12 mouse cellular contexts compared by ENCODE assay signal in the genomic region with DNA sequence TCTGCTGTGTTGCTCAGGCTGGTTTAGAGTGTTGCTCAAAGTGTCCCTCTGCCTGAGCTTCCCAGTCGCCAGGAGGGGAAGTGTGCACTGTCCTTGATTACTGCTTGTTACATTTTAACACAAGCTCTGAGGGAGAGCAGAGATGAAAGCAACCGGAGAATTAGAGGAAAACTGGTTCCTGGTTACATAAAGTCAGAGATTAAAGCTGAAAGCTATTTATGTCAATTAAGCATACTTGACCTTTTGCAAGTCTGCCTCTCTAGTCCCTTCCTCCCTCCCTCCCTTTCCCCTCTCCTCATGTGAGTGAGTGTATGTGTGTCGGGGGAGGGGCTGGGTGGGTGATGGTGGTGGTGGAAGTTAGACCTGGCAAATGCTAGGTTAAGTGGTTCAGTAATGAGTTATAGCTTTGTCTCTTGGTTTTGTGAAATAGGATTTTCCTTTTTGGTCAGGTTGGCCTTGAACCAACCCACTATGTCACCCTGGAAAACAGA.
DNase-seq lines count a peak whose midpoint lies in the region; ATAC-seq lines count a peak whose summit lies in the region.
"Had no signal": no experiment of that assay in that cellular context is flagged by ENCODE, and none has a peak within 500 bp of the region (broad histone marks: within the 10 kb centered on the region; RNA-seq: fewer than 3 reads in every experiment).

No protein-coding gene starts in this region.

- 26% methylated on average over 3 of the region's 3 CpGs for WGBS in heart, embryonic 11.5 days (ENCODE audit: insufficient replicate concordance)
- 53% methylated on average over 3 of the region's 3 CpGs for WGBS in midbrain, embryonic 11.5 days
- WGBS in midbrain, embryonic 15.5 days = 42% methylated on average over 3 of the region's 3 CpGs
- 26% methylated on average over 3 of the region's 3 CpGs for WGBS in kidney, embryonic 16.5 days

- ATAC-seq in heart, embryonic 11.5 days (replicated peaks; ENCODE audit: insufficient number of reproducible peaks, low FRiP score, low TSS enrichment) = no peak
- no peak for ATAC-seq in midbrain, embryonic 11.5 days (ENCODE audit: low FRiP score)
- ATAC-seq in midbrain, embryonic 15.5 days (replicated peaks) = no peak
- ATAC-seq in kidney, embryonic 16.5 days (ENCODE audit: low FRiP score, low TSS enrichment) = peak; percentile 73
- ATAC-seq: forebrain, embryonic 13.5 days had no signal

- H3K27ac ChIP-seq in heart, embryonic 11.5 days (ENCODE audit: low read depth, low read length) = 0 out of 2 replicates have a peak overlapping the region, but pooled peaks have one; percentile 2
- no peak overlapping the region for H3K27ac ChIP-seq in midbrain, embryonic 11.5 days (ENCODE audit: low read depth, low read length)
- no peak overlapping the region for H3K27ac ChIP-seq in midbrain, embryonic 15.5 days
- 0 out of 2 replicates have a peak overlapping the region, but pooled peaks have one; percentile 17 for H3K27ac ChIP-seq in kidney, embryonic 16.5 days (ENCODE audit: low read length)
- H3K27ac ChIP-seq: forebrain, embryonic 13.5 days; midbrain, embryonic 12.5 days had no signal

- H3K36me3 ChIP-seq in heart, embryonic 11.5 days (ENCODE audit: control insufficient read depth, insufficient read depth, low read length) = no peaks in the 10 kb centered on the region
- no peaks in the 10 kb centered on the region for H3K36me3 ChIP-seq in midbrain, embryonic 11.5 days (ENCODE audit: control insufficient read depth, insufficient read depth, low read length)
- H3K36me3 ChIP-seq in midbrain, embryonic 15.5 days (replicated peaks) = no peaks in the 10 kb centered on the region
- H3K36me3 ChIP-seq in kidney, embryonic 16.5 days (ENCODE audit: insufficient read depth, low read length) = no peaks in the 10 kb centered on the region
- H3K36me3 ChIP-seq: midbrain, embryonic 12.5 days had no signal

- H3K4me3 ChIP-seq in heart, embryonic 11.5 days (ENCODE audit: low read depth, low read length) = no peak overlapping the region
- no peak overlapping the region for H3K4me3 ChIP-seq in midbrain, embryonic 11.5 days (ENCODE audit: low read depth, low read length)
- H3K4me3 ChIP-seq in midbrain, embryonic 15.5 days = no peak overlapping the region
- H3K4me3 ChIP-seq in kidney, embryonic 16.5 days (ENCODE audit: low read length) = no peak overlapping the region
- H3K4me3 ChIP-seq: forebrain, embryonic 13.5 days; midbrain, embryonic 12.5 days had no signal

- no peak overlapping the region for H3K4me2 ChIP-seq in heart, embryonic 11.5 days
- H3K4me2 ChIP-seq in midbrain, embryonic 11.5 days = no peak overlapping the region
- no peak overlapping the region for H3K4me2 ChIP-seq in midbrain, embryonic 15.5 days
- no peak overlapping the region for H3K4me2 ChIP-seq in kidney, embryonic 16.5 days (replicated peaks; ENCODE audit: low read depth, low read length)
- H3K4me2 ChIP-seq: forebrain, embryonic 13.5 days; midbrain, embryonic 12.5 days had no signal

- no peak overlapping the region for H3K9ac ChIP-seq in heart, embryonic 11.5 days (ENCODE audit: low read depth, low read length)
- H3K9ac ChIP-seq in midbrain, embryonic 11.5 days (ENCODE audit: low read length) = no peak overlapping the region
- no peak overlapping the region for H3K9ac ChIP-seq in midbrain, embryonic 15.5 days
- H3K9ac ChIP-seq in kidney, embryonic 16.5 days (replicated peaks; ENCODE audit: low read length) = no peak overlapping the region
- H3K9ac ChIP-seq: forebrain, embryonic 13.5 days; midbrain, embryonic 12.5 days had no signal

- peaks cover 27% of the 10 kb centered on the region for H3K4me1 ChIP-seq in heart, embryonic 11.5 days (ENCODE audit: control insufficient read depth, insufficient read depth, low read length)
- H3K4me1 ChIP-seq in midbrain, embryonic 11.5 days (ENCODE audit: control insufficient read depth, insufficient read depth, low read length) = peaks cover 6% of the 10 kb centered on the region
- H3K4me1 ChIP-seq in midbrain, embryonic 15.5 days = no peaks in the 10 kb centered on the region
- H3K4me1 ChIP-seq in kidney, embryonic 16.5 days (ENCODE audit: insufficient read depth, low read length) = peaks cover 36% of the 10 kb centered on the region

- no peaks in the 10 kb centered on the region for H3K9me3 ChIP-seq in heart, embryonic 11.5 days (replicated peaks; ENCODE audit: control insufficient read depth, low read length)
- no peaks in the 10 kb centered on the region for H3K9me3 ChIP-seq in midbrain, embryonic 11.5 days (ENCODE audit: control insufficient read depth, low read length)
- no peaks in the 10 kb centered on the region for H3K9me3 ChIP-seq in midbrain, embryonic 15.5 days
- H3K9me3 ChIP-seq in kidney, embryonic 16.5 days (ENCODE audit: low read length) = no peaks in the 10 kb centered on the region
- H3K9me3 ChIP-seq: forebrain, embryonic 13.5 days; midbrain, embryonic 12.5 days had no signal

- DNase-seq in heart, postnatal 4 days = no peak
- DNase-seq in midbrain, embryonic 11.5 days (ENCODE audit: low spot score, missing footprints) = peak; percentile 82
- peak; percentile 49 for DNase-seq in yolk sac, embryonic 10.5 days (ENCODE audit: low spot score)
- DNase-seq in ovary, postnatal 14 days (ENCODE audit: low spot score) = no peak
- DNase-seq in embryo, embryonic 11 days = no peak
- DNase-seq: adrenal gland, postnatal 10 days; gastrocnemius, postnatal 36 days had no signal

- no peaks in the 10 kb centered on the region for H3K27me3 ChIP-seq in heart, embryonic 11.5 days (ENCODE audit: control insufficient read depth, insufficient read depth, low read length)
- H3K27me3 ChIP-seq in midbrain, embryonic 11.5 days (ENCODE audit: control insufficient read depth, insufficient read depth, low read length) = no peaks in the 10 kb centered on the region
- no peaks in the 10 kb centered on the region for H3K27me3 ChIP-seq in midbrain, embryonic 15.5 days (replicated peaks)
- no peaks in the 10 kb centered on the region for H3K27me3 ChIP-seq in kidney, embryonic 16.5 days (ENCODE audit: insufficient read depth, low read length)
- H3K27me3 ChIP-seq: forebrain, embryonic 13.5 days; midbrain, embryonic 12.5 days had no signal

Comparison
In these comparisons a context has a peak if more than half of its experiments do, and no peak if none do; other contexts are left out.
1. H3K27ac ChIP-seq: peak in heart, embryonic 11.5 days (single experiment) and kidney, embryonic 16.5 days (single experiment); none in midbrain, embryonic 11.5 days (single experiment) and midbrain, embryonic 15.5 days (single experiment).
2. DNase-seq: peak in midbrain, embryonic 11.5 days (single experiment) and yolk sac, embryonic 10.5 days (single experiment); none in heart, postnatal 4 days (single experiment), ovary, postnatal 14 days (single experiment) and embryo, embryonic 11 days (single experiment).